Mouse (Mus musculus) MEL (cell line): ENCODE data around the gene Pimreg. TPM values are rescaled to one million over a fixed set of nuclear protein-coding genes. Genes with fewer than 3 reads are reported as not detected.
A peak's percentile ranks its signal among the peaks of the same experiment; 100 is the strongest.

Source experiments
- DNase-seq: peaks from one replicate; pipeline ENCODE4 v3.0.0; 2011; ENCODE audit warnings: low read depth, low spot score
- H3K27ac ChIP-seq: 2 replicates; pipeline ENCODE4 v1.5.1; 2012; ENCODE audit warnings: low read depth, mild to moderate bottlenecking, control low read depth, low read length, moderate library complexity; ENCODE audit not compliant: control insufficient read depth
- H3K27me3 ChIP-seq, 2 experiments: fragments of 150-350 bp in 1 of 2; sonication (generic) in 1 of 2; 2 replicates each; pipeline ENCODE4 v1.6.1; 2012; ENCODE audit warnings: low read length in 2 of 2, mild to moderate bottlenecking in 2 of 2, improper control_type of control experiment in 1 of 2, moderate library complexity in 1 of 2; ENCODE audit not compliant: insufficient read depth in 2 of 2, control insufficient read depth in 1 of 2
- H3K36me3 ChIP-seq, 2 experiments: 2 replicates each; pipeline ENCODE4 v1.6.1; 2012 to 2014; ENCODE audit warnings: low read length in 2 of 2, improper control_type of control experiment in 1 of 2, inconsistent platforms in 1 of 2, mild to moderate bottlenecking in 1 of 2; ENCODE audit not compliant: insufficient read depth in 2 of 2, control insufficient read depth in 1 of 2
- H3K4me1 ChIP-seq, 2 experiments: fragments of 150-350 bp in 1 of 2; sonication (generic) in 1 of 2; 2 replicates each; pipeline ENCODE4 v1.6.1; 2012; ENCODE audit warnings: low read length in 2 of 2, improper control_type of control experiment in 1 of 2, mild to moderate bottlenecking in 1 of 2; ENCODE audit not compliant: insufficient read depth in 2 of 2, control insufficient read depth in 1 of 2
- H3K4me3 ChIP-seq, 2 experiments: fragments of 150-350 bp in 1 of 2; sonication (generic) in 1 of 2; 2 replicates each; pipeline ENCODE4 v1.5.1; 2012; ENCODE audit warnings: low read depth in 2 of 2, low read length in 2 of 2, mild to moderate bottlenecking in 2 of 2, moderate library complexity in 2 of 2, control low read depth in 1 of 2, improper control_type of control experiment in 1 of 2; ENCODE audit not compliant: control insufficient read depth in 1 of 2, insufficient read depth in 1 of 2
- H3K79me2 ChIP-seq: 2 replicates; pipeline ENCODE4 v1.6.1; 2012; ENCODE audit warnings: mild to moderate bottlenecking, low read length, moderate library complexity; ENCODE audit not compliant: control insufficient read depth, poor library complexity, insufficient read depth
- H3K9ac ChIP-seq: 2 replicates; pipeline ENCODE4 v1.6.1; 2012; ENCODE audit warnings: low read depth, mild to moderate bottlenecking, control low read depth, low read length, moderate library complexity; ENCODE audit not compliant: control insufficient read depth, poor library complexity, severe bottlenecking
- H3K9me3 ChIP-seq: fragments of 150-350 bp; sonication (generic); replicated peaks from 2 replicates; pipeline ENCODE4 v1.6.1; 2012; ENCODE audit warnings: mild to moderate bottlenecking, low read length, improper control_type of control experiment, moderate library complexity; ENCODE audit not compliant: insufficient read depth
- CHD2 ChIP-seq: IDR thresholded peaks from 2 replicates; pipeline ENCODE4 v1.6.1; 2011; ENCODE audit warnings: low read length, improper control_type of control experiment
- CTCF ChIP-seq, 3 experiments: IDR thresholded peaks in 2 of 3; conservative IDR thresholded peaks in 1 of 3; 2 replicates each; pipeline ENCODE4 v1.5.1; 2011 to 2012; ENCODE audit warnings: low read length in 3 of 3, low read depth in 2 of 3, mild to moderate bottlenecking in 2 of 3, improper control_type of control experiment in 1 of 3, inconsistent platforms in 1 of 3, mixed read lengths in 1 of 3, moderate library complexity in 1 of 3; ENCODE audit not compliant: control insufficient read depth in 1 of 3, insufficient read depth in 1 of 3, poor library complexity in 1 of 3, severe bottlenecking in 1 of 3
- E2F4 ChIP-seq: IDR thresholded peaks from 2 replicates; pipeline ENCODE4 v1.6.1; 2011; ENCODE audit warnings: low read depth, low read length, improper control_type of control experiment, borderline replicate concordance
- EP300 ChIP-seq, 2 experiments: IDR thresholded peaks; 2 replicates each; pipeline ENCODE4 v1.6.1; 2011; ENCODE audit warnings: improper control_type of control experiment in 2 of 2, low read length in 2 of 2, low read depth in 1 of 2, mild to moderate bottlenecking in 1 of 2
- GATA1 ChIP-seq: IDR thresholded peaks from 2 replicates; pipeline ENCODE4 v1.6.1; 2011; ENCODE audit warnings: low read depth, low read length, improper control_type of control experiment
- HCFC1 ChIP-seq: IDR thresholded peaks from 2 replicates; pipeline ENCODE4 v1.6.1; 2012; ENCODE audit warnings: low read depth, mild to moderate bottlenecking, inconsistent platforms, low read length, improper control_type of control experiment, moderate library complexity
- JUND ChIP-seq: IDR thresholded peaks from 2 replicates; pipeline ENCODE4 v1.6.1; 2011; ENCODE audit warnings: low read depth, mild to moderate bottlenecking, improper control_type of control experiment, low read length
- KAT2A ChIP-seq: conservative IDR thresholded peaks from 2 replicates; pipeline ENCODE4 v1.6.1; 2012; ENCODE audit warnings: low read depth, low read length, improper control_type of control experiment, inconsistent platforms
- MAFK ChIP-seq: IDR thresholded peaks from 2 replicates; pipeline ENCODE4 v1.6.1; 2011; ENCODE audit warnings: low read depth, mild to moderate bottlenecking, low read length, improper control_type of control experiment, borderline replicate concordance
- MAZ ChIP-seq: IDR thresholded peaks from 2 replicates; pipeline ENCODE4 v1.6.1; 2012; ENCODE audit warnings: low read depth, mild to moderate bottlenecking, inconsistent platforms, low read length, improper control_type of control experiment
- MEF2A ChIP-seq: IDR thresholded peaks from 2 replicates; pipeline ENCODE4 v1.6.1; 2014; ENCODE audit warnings: low read depth, mild to moderate bottlenecking, inconsistent platforms, low read length, improper control_type of control experiment; ENCODE audit not compliant: poor library complexity, insufficient replicate concordance, severe bottlenecking; ENCODE audit errors: extremely low read depth
- MYC ChIP-seq: IDR thresholded peaks from 2 replicates; pipeline ENCODE4 v1.6.1; 2011; ENCODE audit warnings: low read depth, mild to moderate bottlenecking, low read length, improper control_type of control experiment, moderate library complexity
- NELFE ChIP-seq: IDR thresholded peaks from 2 replicates; pipeline ENCODE4 v1.6.1; 2011; ENCODE audit warnings: low read depth, low read length, improper control_type of control experiment
- NRF1 ChIP-seq: IDR thresholded peaks from 2 replicates; pipeline ENCODE4 v1.6.1; 2014; ENCODE audit warnings: low read depth, mild to moderate bottlenecking, inconsistent platforms, low read length, improper control_type of control experiment, moderate library complexity; ENCODE audit not compliant: poor library complexity, insufficient read depth, severe bottlenecking
- POLR2AphosphoS2 ChIP-seq: IDR thresholded peaks from 2 replicates; pipeline ENCODE4 v1.6.1; 2011; ENCODE audit warnings: low read length, improper control_type of control experiment
- POLR2AphosphoS5 ChIP-seq: IDR thresholded peaks from 2 replicates; pipeline ENCODE4 v1.6.1; 2012; ENCODE audit warnings: low read depth, borderline replicate concordance, mild to moderate bottlenecking, inconsistent platforms, low read length, moderate library complexity, mixed read lengths
- RAD21 ChIP-seq: IDR thresholded peaks from 2 replicates; pipeline ENCODE4 v1.6.1; 2011; ENCODE audit warnings: mild to moderate bottlenecking, low read depth, low read length, improper control_type of control experiment
- SIN3A ChIP-seq: IDR thresholded peaks from 2 replicates; pipeline ENCODE4 v1.6.1; 2012; ENCODE audit warnings: low read length, improper control_type of control experiment, inconsistent platforms
- SMC3 ChIP-seq: IDR thresholded peaks from 2 replicates; pipeline ENCODE4 v1.6.1; 2011; ENCODE audit warnings: low read depth, low read length, improper control_type of control experiment
- TAL1 ChIP-seq: IDR thresholded peaks from 2 replicates; pipeline ENCODE4 v1.6.1; 2012; ENCODE audit warnings: mild to moderate bottlenecking, inconsistent platforms, low read length, moderate library complexity, mixed read lengths
- TCF12 ChIP-seq: IDR thresholded peaks from 2 replicates; pipeline ENCODE4 v1.6.1; 2014; ENCODE audit warnings: low read depth, mild to moderate bottlenecking, inconsistent platforms, low read length, improper control_type of control experiment, moderate library complexity
- UBTF ChIP-seq: IDR thresholded peaks from 2 replicates; pipeline ENCODE4 v1.6.1; 2012; ENCODE audit warnings: low read depth, mild to moderate bottlenecking, inconsistent platforms, low read length, improper control_type of control experiment, moderate library complexity, borderline replicate concordance; ENCODE audit not compliant: insufficient read depth
- USF2 ChIP-seq, 2 experiments: IDR thresholded peaks; 2 replicates each; pipeline ENCODE4 v1.6.1; 2011 to 2012; ENCODE audit warnings: improper control_type of control experiment in 2 of 2, low read length in 2 of 2, borderline replicate concordance in 1 of 2, inconsistent platforms in 1 of 2, low read depth in 1 of 2, mild to moderate bottlenecking in 1 of 2; ENCODE audit not compliant: insufficient read depth in 1 of 2
- ZC3H11A ChIP-seq: IDR thresholded peaks from 2 replicates; pipeline ENCODE4 v1.6.1; 2012; ENCODE audit warnings: low read depth, mild to moderate bottlenecking, inconsistent platforms, low read length, improper control_type of control experiment
- ZKSCAN1 ChIP-seq: IDR thresholded peaks from 2 replicates; pipeline ENCODE4 v1.6.1; 2012; ENCODE audit warnings: low read depth, mild to moderate bottlenecking, inconsistent platforms, low read length, improper control_type of control experiment, moderate library complexity
- ZMIZ1 ChIP-seq: IDR thresholded peaks from 2 replicates; pipeline ENCODE4 v1.6.1; 2012; ENCODE audit warnings: low read depth, mild to moderate bottlenecking, inconsistent platforms, low read length, improper control_type of control experiment, moderate library complexity
- polyA plus RNA-seq, 2 experiments: library from polyadenylated mRNA; stranded (reverse) in 1 of 2; unstranded in 1 of 2; fragments of >175 nt in 1 of 2; fragments of >200 nt in 1 of 2; gene quantifications; 2 replicates each; pipeline versions ENCODE4 v1.2.1 to v1.2.4; 2012; ENCODE audit warnings: low replicate concordance in 2 of 2, low read depth in 1 of 2; ENCODE audit not compliant: insufficient read length in 2 of 2, insufficient read depth in 1 of 2, missing spikeins in 1 of 2
- total RNA-seq: library from RNA; depleted of rRNA; stranded (reverse); fragments of 300-350 nt; gene quantifications from 2 replicates; pipeline ENCODE4 v1.2.3, GENCODE M21; 2012

Gene Pimreg
- total and polyA plus RNA-seq, 3 experiments: 24.3 to 45.3 TPM; not detected in 1

GRCm38 (mm10) chr11:72037996-72038395 is 3.8 kb upstream of the Pimreg start:
- peak; percentile 82 for DNase-seq
- H3K27ac ChIP-seq: no peak overlapping the region
- H3K9me3 ChIP-seq: no peaks in the 10 kb centered on the region
- no peak overlapping the region for H3K4me3 ChIP-seq
- no peak overlapping the region for H3K9ac ChIP-seq
- H3K79me2 ChIP-seq: peaks cover 7% of the 10 kb centered on the region
- H3K36me3 ChIP-seq: peaks cover 0 to 13% of the 10 kb centered on the region in 2 experiments; a peak in 2 of 4 replicates
- peak; percentile 60 to 76 (median 72) for TF ChIP-seq CTCF (IDR thresholded peaks at IDR 0.05 in 2 of 3, conservative IDR thresholded peaks at IDR 0.05 in 1 of 3; ENCODE audit: control insufficient read depth in 1 of 3, insufficient read depth in 1 of 3, low read depth in 2 of 3, low read length in 3 of 3, poor library complexity in 1 of 3, severe bottlenecking in 1 of 3)
- peak; percentile 57 for TF ChIP-seq ZC3H11A
- TF ChIP-seq MEF2A: no peak
- TF ChIP-seq KAT2A: no peak
- TF ChIP-seq EP300 (IDR thresholded peaks at IDR 0.05; ENCODE audit: low read depth in 1 of 2, low read length in 2 of 2): no peak
- peak; percentile 51 for TF ChIP-seq SMC3
- peak; percentile 76 for TF ChIP-seq RAD21
- H3K27me3 ChIP-seq: no peaks in the 10 kb centered on the region
- H3K4me1 ChIP-seq: peaks cover 8 to 35% of the 10 kb centered on the region in 2 experiments

GRCm38 (mm10) chr11:72039599-72040386 is 2.0 kb upstream of the Pimreg start:
- TF ChIP-seq JUND (no peak), GATA1 (no peak), TCF12 (no peak), ZKSCAN1 (no peak), HCFC1 (no peak), USF2 (IDR thresholded peaks at IDR 0.05; ENCODE audit: borderline replicate concordance in 1 of 2, insufficient read depth in 1 of 2, low read depth in 1 of 2, low read length in 2 of 2) (no peak), ZMIZ1 (no peak), UBTF (no peak), MAFK (no peak), MYC (no peak), NRF1 (no peak), SIN3A (no peak), POLR2AphosphoS5 (no peak), POLR2AphosphoS2 (no peak), EP300 (IDR thresholded peaks at IDR 0.05; ENCODE audit: low read depth in 1 of 2, low read length in 2 of 2) (no peak), E2F4 (no peak), TAL1 (no peak), MAZ (no peak), CHD2 (no peak), NELFE (no peak)
- no peak for DNase-seq

More at GRCm38 (mm10) chr11:72039599-72040386, 2.0 kb upstream of the Pimreg start:
- Histone ChIP-seq H3K4me1 (peaks cover 4 to 28% of the 10 kb centered on the region in 2 experiments), H3K27me3 (no peaks in the 10 kb centered on the region), H3K9ac (no peak overlapping the region), H3K36me3 (peaks cover 0 to 14% of the 10 kb centered on the region in 2 experiments; a peak in 2 of 4 replicates), H3K79me2 (peaks cover 8% of the 10 kb centered on the region), H3K4me3 (no peak overlapping the region), H3K27ac (no peak overlapping the region), H3K9me3 (no peaks in the 10 kb centered on the region)
